Mouse (Mus musculus) intestine, postnatal 0 days (tissue): ENCODE data around the gene Calm1. TPM values are rescaled to one million over a fixed set of nuclear protein-coding genes. Genes with fewer than 3 reads are reported as not detected.
A peak's percentile ranks its signal among the peaks of the same experiment; 100 is the strongest.

Experiments used
- ATAC-seq: fragments of 200-750 bp; cut with Nextera tagmentation; 2 replicates; pipeline ENCODE4 v1.8.0; 2017; ENCODE audit warnings: mild to moderate bottlenecking, moderate TSS enrichment, moderate library complexity
- H3K27ac ChIP-seq: fragments of 300-500 bp; sonication (generic); 2 replicates; pipeline ENCODE4 v1.5.1; 2014; ENCODE audit warnings: mild to moderate bottlenecking, low read depth, low read length, moderate library complexity
- H3K27me3 ChIP-seq: fragments of 300-500 bp; sonication (generic); replicated peaks from 2 replicates; pipeline ENCODE4 v1.6.1; 2014; ENCODE audit warnings: low read length, mixed read lengths; ENCODE audit not compliant: control insufficient read depth, insufficient read depth
- H3K36me3 ChIP-seq: fragments of 300-500 bp; sonication (generic); 2 replicates; pipeline ENCODE4 v1.6.1; 2014; ENCODE audit warnings: mild to moderate bottlenecking, moderate library complexity; ENCODE audit not compliant: control insufficient read depth, insufficient read depth
- H3K4me1 ChIP-seq: fragments of 300-500 bp; sonication (generic); replicated peaks from 2 replicates; pipeline ENCODE4 v1.6.1; 2014; ENCODE audit warnings: antibody characterized with exemption, low read length, mixed read lengths; ENCODE audit not compliant: control insufficient read depth, insufficient read depth
- H3K4me2 ChIP-seq: fragments of 300-500 bp; sonication (generic); replicated peaks from 2 replicates; pipeline ENCODE4 v1.6.1; 2014; ENCODE audit warnings: low read depth, mild to moderate bottlenecking, moderate library complexity
- H3K4me3 ChIP-seq: fragments of 300-500 bp; sonication (generic); 2 replicates; pipeline ENCODE4 v1.5.1; 2014; ENCODE audit warnings: low read depth, low read length
- H3K9ac ChIP-seq: fragments of 300-500 bp; sonication (generic); 2 replicates; pipeline ENCODE4 v1.6.1; 2014; ENCODE audit warnings: mild to moderate bottlenecking, low read depth, low read length
- H3K9me3 ChIP-seq: fragments of 300-500 bp; sonication (generic); 2 replicates; pipeline ENCODE4 v1.6.1; 2016; ENCODE audit warnings: mixed run types; ENCODE audit not compliant: control insufficient read depth
- CTCF ChIP-seq: sonication (generic); IDR thresholded peaks from 2 replicates; pipeline ENCODE4 v1.5.1; 2016; ENCODE audit warnings: low read depth, mild to moderate bottlenecking, control low read depth, antibody characterized with exemption, moderate library complexity
- WGBS: fragments of 180-500 bp; shearing (Covaris S2); extraction: QIAGEN DNeasy Blood & Tissue Kit; methylation state at CpG from one replicate; pipeline ENCODE4 v1.1.7; 2014; 5-methylcytosine and 5-hydroxymethylcytosine counted together
- polyA plus RNA-seq: library from polyadenylated mRNA; unstranded; fragments of >200 nt; fragmentation: Nextera tagmentation; extraction: Ambion mirVana; gene quantifications from 2 replicates; pipeline ENCODE4 v1.2.1, GENCODE M21; 2015

Calm1 gene
- polyA plus RNA-seq, 1 experiment from 2014 or later = 3,331 TPM

GRCm38 (mm10) chr12:100209701-100210478 is 10.7 kb downstream of the Calm1 start:
- no peak overlapping the region for H3K4me2 ChIP-seq
- H3K9ac ChIP-seq = no peak overlapping the region
- no peak for TF ChIP-seq CTCF
- H3K36me3 ChIP-seq = peaks cover 44% of the 10 kb centered on the region
- no peak for ATAC-seq
- 77% methylated on average over 10 of the region's 10 CpGs for WGBS
- H3K4me1 ChIP-seq = no peaks in the 10 kb centered on the region
- H3K4me3 ChIP-seq = no peak overlapping the region
- 0 out of 2 replicates have a peak overlapping the region, but pooled peaks have one; percentile 3 for H3K27ac ChIP-seq
- H3K9me3 ChIP-seq = no peaks in the 10 kb centered on the region
- no peaks in the 10 kb centered on the region for H3K27me3 ChIP-seq

GRCm38 (mm10) chr12:100210973-100211372 is 11.7 kb downstream of the Calm1 start:
- peak; percentile 50 for ATAC-seq
- no peaks in the 10 kb centered on the region for H3K27me3 ChIP-seq
- H3K4me2 ChIP-seq = no peak overlapping the region

GRCm38 (mm10) chr12:100211453-100212185 is 12.4 kb downstream of the Calm1 start:
- H3K4me1 ChIP-seq = no peaks in the 10 kb centered on the region
- H3K27me3 ChIP-seq = no peaks in the 10 kb centered on the region
- no peak overlapping the region for H3K27ac ChIP-seq
- no peak for ATAC-seq
- no peak overlapping the region for H3K9ac ChIP-seq
- no peaks in the 10 kb centered on the region for H3K9me3 ChIP-seq
- 67% methylated on average over 5 of the region's 5 CpGs for WGBS
- H3K36me3 ChIP-seq = peaks cover 29% of the 10 kb centered on the region
- no peak for TF ChIP-seq CTCF
- H3K4me2 ChIP-seq = no peak overlapping the region
- no peak overlapping the region for H3K4me3 ChIP-seq

More at GRCm38 (mm10) chr12:100210973-100211372, 11.7 kb downstream of the Calm1 start:
- Histone ChIP-seq H3K36me3 (peaks cover 33% of the 10 kb centered on the region), H3K9me3 (no peaks in the 10 kb centered on the region), H3K9ac (no peak overlapping the region), H3K27ac (no peak overlapping the region), H3K4me1 (no peaks in the 10 kb centered on the region), H3K4me3 (no peak overlapping the region)
- TF ChIP-seq CTCF = no peak
- 11% methylated on average over 5 of the region's 5 CpGs for WGBS

- Histone ChIP-seq H3K27ac (no peak overlapping the region), H3K9ac (no peak overlapping the region), H3K36me3 (peaks cover 21% of the 10 kb centered on the region), H3K4me3 (no peak overlapping the region), H3K4me2 (no peak overlapping the region), H3K4me1 (no peaks in the 10 kb centered on the region), H3K27me3 (no peaks in the 10 kb centered on the region), H3K9me3 (no peaks in the 10 kb centered on the region)
- no peak for TF ChIP-seq CTCF
- 18% methylated on average over 3 of the region's 3 CpGs for WGBS
- ATAC-seq = 0 out of 2 replicates have a peak, but pooled peaks have one; percentile 28
These were observed 13.2 kb downstream of the Calm1 start for GRCm38 (mm10) chr12:100212397-100212796.

- Histone ChIP-seq H3K9ac (no peak overlapping the region), H3K36me3 (peaks cover 13% of the 10 kb centered on the region), H3K4me1 (no peaks in the 10 kb centered on the region), H3K9me3 (no peaks in the 10 kb centered on the region), H3K4me3 (no peak overlapping the region), H3K27ac (no peak overlapping the region), H3K27me3 (no peaks in the 10 kb centered on the region), H3K4me2 (no peak overlapping the region)
- no peak for ATAC-seq
- no peak for TF ChIP-seq CTCF
- WGBS = 61% methylated on average over 2 of the region's 2 CpGs
These were observed 13.9 kb downstream of the Calm1 start for GRCm38 (mm10) chr12:100213162-100213561.

- 95% methylated on average over 10 of the region's 10 CpGs for WGBS
- H3K27me3 ChIP-seq = no peaks in the 10 kb centered on the region
- no peaks in the 10 kb centered on the region for H3K4me1 ChIP-seq
- H3K4me2 ChIP-seq = no peak overlapping the region
- H3K9me3 ChIP-seq = no peaks in the 10 kb centered on the region
- ATAC-seq = no peak
- TF ChIP-seq CTCF = no peak
- 0 out of 2 replicates have a peak, but pooled peaks cover 3% of the 10 kb centered on the region for H3K36me3 ChIP-seq
- no peak overlapping the region for H3K4me3 ChIP-seq
- no peak overlapping the region for H3K27ac ChIP-seq
- no peak overlapping the region for H3K9ac ChIP-seq
These were observed 14.9 kb downstream of the Calm1 start for GRCm38 (mm10) chr12:100214156-100214555.
